Comparison of ENCODE assay signal across 21 mouse cellular contexts in genomic region chr11:88105494-88106291, GRCm38 (mm10). TPM values are rescaled to one million over a fixed set of nuclear protein-coding genes. Genes with fewer than 3 reads are reported as not detected.
A peak's percentile ranks its signal among the peaks of the same experiment; 100 is the strongest.
DNase-seq lines count a peak whose midpoint lies in the region; ATAC-seq lines count a peak whose summit lies in the region.
"Had no signal": no experiment of that assay in that cellular context is flagged by ENCODE, and none has a peak within 500 bp of the region (broad histone marks: within the 10 kb centered on the region; RNA-seq: fewer than 3 reads in every experiment).

No protein-coding gene starts in this region.

- H3K27me3 ChIP-seq in hindbrain, embryonic 12.5 days, result no peaks in the 10 kb centered on the region
- H3K27me3 ChIP-seq in hindbrain, embryonic 11.5 days (ENCODE audit: control insufficient read depth, insufficient read depth, low read length), result no peaks in the 10 kb centered on the region
- H3K27me3 ChIP-seq: limb, embryonic 12.5 days had no signal

- 0 out of 2 replicates have a peak overlapping the region, but pooled peaks have one; percentile 31 for H3K27ac ChIP-seq in hindbrain, embryonic 12.5 days
- no peak overlapping the region for H3K27ac ChIP-seq in hindbrain, embryonic 11.5 days (ENCODE audit: low read depth, low read length)
- H3K27ac ChIP-seq: left cerebral cortex, adult 2 months; limb, embryonic 12.5 days; liver, embryonic 15.5 days had no signal

- H3K9ac ChIP-seq in hindbrain, embryonic 12.5 days, result no peak overlapping the region
- no peak overlapping the region for H3K9ac ChIP-seq in hindbrain, embryonic 11.5 days (ENCODE audit: low read depth, low read length)
- H3K9ac ChIP-seq: limb, embryonic 12.5 days; liver, embryonic 15.5 days had no signal

- H3K36me3 ChIP-seq in hindbrain, embryonic 12.5 days, result no peaks in the 10 kb centered on the region
- no peaks in the 10 kb centered on the region for H3K36me3 ChIP-seq in hindbrain, embryonic 11.5 days (ENCODE audit: control insufficient read depth, insufficient read depth, low read length)
- H3K36me3 ChIP-seq: liver, embryonic 15.5 days had no signal

- peak; percentile 32 for DNase-seq in CD4-positive, CD25-positive, alpha-beta regulatory T cell, adult 2 months (ENCODE audit: low read depth, low spot score)
- no peak for DNase-seq in hindbrain, embryonic 11.5 days (ENCODE audit: low spot score)
- peak; percentile 28 for DNase-seq in retina, postnatal 1 day
- no peak for DNase-seq in retina, embryonic 14.5 days (ENCODE audit: low spot score)
- no peak for DNase-seq in lung, postnatal 4 days
- DNase-seq: cerebellum, adult 11 months; cerebellum, postnatal 36 days; heart, adult 11 months; kidney, postnatal 10 days; lung, postnatal 14 days; thymus, postnatal 36 days had no signal

- no peaks in the 10 kb centered on the region for H3K9me3 ChIP-seq in hindbrain, embryonic 12.5 days (replicated peaks)
- H3K9me3 ChIP-seq in hindbrain, embryonic 11.5 days (ENCODE audit: control insufficient read depth, low read length), result no peaks in the 10 kb centered on the region
- H3K9me3 ChIP-seq: limb, embryonic 12.5 days; liver, embryonic 15.5 days had no signal

- H3K4me2 ChIP-seq in hindbrain, embryonic 12.5 days (replicated peaks), result no peak overlapping the region
- no peak overlapping the region for H3K4me2 ChIP-seq in hindbrain, embryonic 11.5 days (replicated peaks; ENCODE audit: low read depth, low read length)
- H3K4me2 ChIP-seq: limb, embryonic 12.5 days; liver, embryonic 15.5 days had no signal

- 79% methylated on average over 6 of the region's 6 CpGs for WGBS in hindbrain, embryonic 12.5 days
- WGBS in hindbrain, embryonic 11.5 days, result 82% methylated on average over 6 of the region's 6 CpGs

- no peak overlapping the region for H3K4me3 ChIP-seq in hindbrain, embryonic 12.5 days
- H3K4me3 ChIP-seq in hindbrain, embryonic 11.5 days (ENCODE audit: low read depth, low read length), result no peak overlapping the region
- H3K4me3 ChIP-seq: erythroblast, embryonic 14.5 days; layer of hippocampus, adult 2 months; left cerebral cortex, adult 2 months; limb, embryonic 12.5 days; liver, embryonic 15.5 days had no signal

- H3K4me1 ChIP-seq in hindbrain, embryonic 12.5 days, result peaks cover 33% of the 10 kb centered on the region
- H3K4me1 ChIP-seq in hindbrain, embryonic 11.5 days (replicated peaks; ENCODE audit: control insufficient read depth, insufficient read depth, low read length), result peaks cover under 1% of the 10 kb centered on the region; the same call in 1 of the 2 replicates
- H3K4me1 ChIP-seq: liver, embryonic 15.5 days had no signal

- no peak for ATAC-seq in CD4-positive, CD25-positive, alpha-beta regulatory T cell, adult 4 months
- ATAC-seq in hindbrain, embryonic 12.5 days (ENCODE audit: low FRiP score), result no peak
- no peak for ATAC-seq in hindbrain, embryonic 11.5 days (ENCODE audit: low FRiP score)
- no peak for ATAC-seq in erythroblast, adult 5-6 weeks (replicated peaks; ENCODE audit: low FRiP score, poor library complexity, severe bottlenecking)
- ATAC-seq: forebrain, embryonic 14.5 days; intestine, postnatal 0 days had no signal

RNA-seq across cellular contexts. Expression of gene Cuedc1, which starts 7.8 kb away (rescaled TPM):
- polyA plus RNA-seq in CD4-positive, CD25-positive, alpha-beta regulatory T cell, adult 4 months (2017; shearing (Covaris generic)), result 1 to 10 TPM; 4.1 to 9.9 TPM
- polyA plus RNA-seq in hindbrain, embryonic 12.5 days (2016; fragmentation: Nextera tagmentation; extraction: Ambion mirVana), result 53.2 and 53.3 TPM in 2 replicates
- 17.6 TPM in 2 replicates for polyA plus RNA-seq in hindbrain, embryonic 11.5 days (2014; fragmentation: Nextera tagmentation; extraction: Ambion mirVana)
- 2.7 TPM in 1 of 2 replicates, not detected in the other for total RNA-seq in erythroblast, adult 5-6 weeks (2015; ENCODE audit: low replicate concordance)
- 0.98 TPM in 1 of 2 replicates, not detected in the other for total RNA-seq in erythroblast, adult 5-6 weeks (2017; ENCODE audit: low replicate concordance)

RNA-seq across cellular contexts. Expression of gene Vezf1, which starts 37.6 kb away (rescaled TPM):
- polyA plus RNA-seq in CD4-positive, CD25-positive, alpha-beta regulatory T cell, adult 4 months (2017; shearing (Covaris generic)), result 10 to 100 TPM; 23.6 to 25.6 TPM
- polyA plus RNA-seq in hindbrain, embryonic 12.5 days (2016; fragmentation: Nextera tagmentation; extraction: Ambion mirVana), result 75.1 and 79.0 TPM in 2 replicates
- polyA plus RNA-seq in hindbrain, embryonic 11.5 days (2014; fragmentation: Nextera tagmentation; extraction: Ambion mirVana), result 77.7 and 80.7 TPM in 2 replicates
- total RNA-seq in erythroblast, adult 5-6 weeks (2015; ENCODE audit: low replicate concordance), result 15.8 and 23.4 TPM in 2 replicates
- total RNA-seq in erythroblast, adult 5-6 weeks (2017; ENCODE audit: low replicate concordance), result 7.9 and 11.7 TPM in 2 replicates

RNA-seq across cellular contexts. Expression of gene Srsf1, which starts 58.5 kb away (rescaled TPM):
- 10 to 100 TPM; 23.5 to 47.7 TPM for polyA plus RNA-seq in CD4-positive, CD25-positive, alpha-beta regulatory T cell, adult 4 months (2017; shearing (Covaris generic))
- 468 and 477 TPM in 2 replicates for polyA plus RNA-seq in hindbrain, embryonic 12.5 days (2016; fragmentation: Nextera tagmentation; extraction: Ambion mirVana)
- 493 and 503 TPM in 2 replicates for polyA plus RNA-seq in hindbrain, embryonic 11.5 days (2014; fragmentation: Nextera tagmentation; extraction: Ambion mirVana)
- total RNA-seq in erythroblast, adult 5-6 weeks (2015; ENCODE audit: low replicate concordance), result 216 and 317 TPM in 2 replicates
- 505 and 650 TPM in 2 replicates for total RNA-seq in erythroblast, adult 5-6 weeks (2017; ENCODE audit: low replicate concordance)

Comparison
In these comparisons a context has a peak if more than half of its experiments do, and no peak if none do; other contexts are left out.
1. DNase-seq: peak in CD4-positive, CD25-positive, alpha-beta regulatory T cell, adult 2 months (single experiment) and retina, postnatal 1 day (single experiment); none in hindbrain, embryonic 11.5 days (single experiment), retina, embryonic 14.5 days (single experiment) and lung, postnatal 4 days (0 of 2).